Mouse (Mus musculus): ENCODE data around the gene Frat2.

GRCm38 (mm10) chr19:41841105-41841750 lies 6.7 kb downstream of the Frat2 start:
- TF ChIP-seq CEBPB (IDR thresholded peaks at IDR 0.05; ENCODE audit: low read depth) (no peak), CTCF (IDR thresholded peaks at IDR 0.05; ENCODE audit: control insufficient read depth, insufficient read depth, insufficient read length) (no peak), MAX (IDR thresholded peaks at IDR 0.05) (no peak)
